Mouse (Mus musculus) ES-Bruce4 (cell line): ENCODE data around the gene Bad.

ENCODE experiments used
- EP300 ChIP-seq: IDR thresholded peaks from 2 replicates; pipeline ENCODE4 v1.6.1; 2011; ENCODE audit warnings: low read depth, low read length; ENCODE audit not compliant: insufficient read depth
- POLR2A ChIP-seq: IDR thresholded peaks from one replicate; pipeline ENCODE4 v1.8.1; 2011; ENCODE audit warnings: low read length; ENCODE audit not compliant: insufficient read depth

GRCm38 (mm10) chr19:6979486-6980380, 38.1 kb downstream of the Bad start:
- TF ChIP-seq POLR2A (no peak), EP300 (no peak)
